Mouse (Mus musculus) liver (tissue): ENCODE results near the gene Castor2.

Source experiments
- DNase-seq: peaks from one replicate; pipeline ENCODE4 v3.0.0-alpha.2; 2020; ENCODE audit warnings: mixed read lengths

Gene Castor2

DNA sequence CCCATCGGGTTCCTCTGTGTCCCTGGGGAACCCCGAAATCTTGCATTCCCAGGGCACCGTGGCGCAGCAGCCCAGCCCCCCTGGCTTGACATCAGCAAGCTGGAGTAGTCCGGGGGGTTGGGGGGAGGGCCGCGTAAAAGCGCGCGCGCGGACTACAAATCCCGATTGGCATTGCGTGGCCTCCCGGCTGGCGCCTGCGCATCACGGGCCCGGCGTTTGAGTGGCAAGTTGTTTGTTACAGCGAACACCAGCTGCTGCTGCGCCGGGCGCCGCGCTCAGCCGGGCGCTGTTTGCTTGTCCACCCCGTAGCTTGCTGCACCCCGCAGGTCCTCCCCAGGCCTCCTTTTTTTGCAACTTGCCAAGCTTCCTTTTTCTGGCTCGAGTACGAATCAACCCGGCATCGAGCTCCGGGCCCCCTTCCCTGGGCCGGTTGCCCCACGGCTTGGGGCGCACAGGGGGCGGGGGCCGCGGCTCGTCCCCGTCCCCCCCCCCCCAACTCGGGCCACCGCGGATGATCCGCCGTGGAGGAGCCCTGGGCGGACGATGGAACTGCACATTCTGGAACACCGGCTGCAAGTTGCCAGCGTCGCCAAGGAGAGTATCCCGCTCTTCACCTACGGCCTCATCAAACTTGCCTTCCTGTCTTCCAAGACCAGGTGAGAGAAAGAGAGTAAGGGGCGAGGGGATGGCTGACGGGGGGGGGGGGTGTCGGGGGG, at the start of gene Castor2:
Gene Castor2, plus strand, starts transcription at position 216 of the 716 bp plus-strand sequence.
- DNase-seq, result peak; percentile 86

DNA sequence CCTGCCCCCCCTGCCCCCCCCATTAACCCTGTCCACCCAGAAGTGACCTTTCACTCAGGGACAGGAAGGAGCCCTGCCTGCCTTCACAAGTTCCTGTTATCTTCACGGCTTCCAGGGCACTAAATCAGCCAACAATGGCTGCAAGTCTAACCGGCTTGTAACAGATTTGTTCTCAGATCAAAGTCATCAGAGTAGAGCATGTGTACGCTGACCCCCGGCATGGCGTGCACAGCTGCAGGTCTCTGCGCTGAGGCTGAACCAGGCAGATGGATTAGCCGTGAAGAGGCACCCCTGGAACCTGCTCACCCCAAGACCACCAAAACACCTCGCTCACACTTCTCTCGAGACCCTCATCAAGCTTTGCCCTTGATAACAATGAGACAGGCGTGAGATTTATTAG, 48.8 kb upstream of the Castor2 start:
- DNase-seq, result no peak

DNA sequence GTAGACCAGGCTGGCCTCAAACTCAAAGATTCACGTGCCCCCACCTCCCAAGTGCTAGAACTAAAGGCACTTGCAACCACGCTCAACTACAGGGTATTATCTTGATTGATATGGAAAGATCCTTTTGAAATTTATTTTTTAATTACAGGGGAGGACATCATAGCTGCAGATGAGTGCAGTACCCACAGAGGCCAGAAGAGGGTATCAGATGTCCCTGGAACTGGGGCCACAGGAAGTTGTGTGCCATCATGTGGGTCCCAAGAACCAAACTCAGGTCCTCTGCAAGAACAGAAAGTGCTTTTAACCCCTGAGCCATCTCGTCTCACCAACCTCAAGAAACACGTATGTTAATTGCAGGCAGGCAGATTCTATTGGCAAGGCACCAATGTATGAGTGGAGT, 46.9 kb upstream of the Castor2 start:
- DNase-seq, result no peak

DNA sequence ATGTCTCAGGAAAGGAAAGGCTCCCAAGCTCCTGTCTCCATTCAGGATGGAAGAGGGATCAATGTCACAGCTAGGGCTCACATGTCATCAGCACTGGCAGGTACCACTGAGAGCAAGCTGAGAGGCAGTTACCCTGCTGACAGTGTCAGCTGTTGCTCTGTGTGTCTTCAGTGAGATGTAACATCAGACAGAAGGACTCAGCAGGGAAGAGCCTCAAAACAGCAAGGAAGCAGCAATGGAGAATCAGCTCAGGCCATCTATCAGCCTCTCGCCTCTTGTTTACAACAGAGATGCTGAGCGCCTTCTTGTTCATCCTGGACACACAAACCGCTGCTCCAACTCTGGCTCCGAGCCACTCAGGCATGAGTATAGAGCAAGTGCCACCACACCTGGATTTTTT, 45.0 kb upstream of the Castor2 start:
- DNase-seq, result no peak

DNA sequence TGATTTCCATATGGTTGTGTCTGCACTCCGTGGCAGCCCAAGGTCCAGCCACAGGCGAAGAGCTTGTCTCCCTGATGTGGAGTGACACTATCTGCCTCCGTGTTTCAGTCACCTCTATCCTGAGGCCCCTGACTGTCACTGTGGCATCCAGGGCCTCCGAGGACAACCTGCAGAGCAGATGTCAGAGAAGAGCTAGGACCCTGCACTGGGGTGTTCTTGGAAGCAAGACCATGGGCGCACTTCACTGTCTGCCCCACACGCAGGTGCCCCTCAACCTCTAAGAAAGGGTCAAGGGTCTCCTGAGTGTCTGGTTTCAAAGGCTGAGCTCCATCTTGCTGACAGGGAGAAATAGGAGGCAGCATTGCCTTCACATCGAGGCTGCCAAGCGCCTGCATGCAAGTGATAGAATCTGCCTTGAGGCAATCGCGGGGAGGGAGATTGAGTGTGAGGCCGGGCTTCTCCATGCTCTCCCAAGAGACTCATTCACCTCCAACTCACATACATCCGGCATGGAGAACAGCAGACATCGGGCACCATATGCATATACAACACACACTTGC, 40.6 kb upstream of the Castor2 start:
- no peak for DNase-seq

DNA sequence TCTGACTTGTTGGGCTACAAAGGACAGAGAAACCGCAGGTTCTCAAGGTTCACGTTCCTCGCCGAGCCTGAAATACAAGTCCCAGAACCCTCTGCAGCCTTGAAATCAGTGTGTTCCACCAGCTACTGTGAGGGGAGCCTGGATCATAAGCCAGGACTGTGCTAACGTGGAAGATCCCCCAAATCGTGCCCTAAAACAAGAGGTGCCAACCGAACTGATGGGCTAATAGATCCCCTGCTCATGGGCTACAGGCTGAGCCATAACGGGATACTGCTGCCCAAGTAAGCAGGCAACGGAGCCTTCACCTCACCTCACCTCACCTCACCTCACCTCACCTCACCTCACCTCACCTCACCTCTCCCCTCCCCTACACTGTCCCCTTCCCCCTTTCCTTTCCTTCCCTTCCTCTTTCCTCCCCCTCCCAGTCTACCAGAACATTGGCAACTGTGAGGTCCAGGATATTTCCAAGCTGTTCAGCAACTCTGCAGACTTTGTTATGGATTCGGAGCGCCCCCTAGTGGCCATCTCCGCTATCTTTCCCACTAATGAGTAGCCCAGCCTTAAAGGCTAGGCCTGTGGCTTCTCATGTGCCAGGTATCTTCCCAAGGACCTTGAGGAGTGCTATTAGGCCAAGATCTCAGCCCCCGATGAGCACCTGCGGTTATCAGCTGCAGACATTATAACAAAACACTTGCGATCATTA, 36.0 kb upstream of the Castor2 start:
- DNase-seq, result peak; percentile 76

DNA sequence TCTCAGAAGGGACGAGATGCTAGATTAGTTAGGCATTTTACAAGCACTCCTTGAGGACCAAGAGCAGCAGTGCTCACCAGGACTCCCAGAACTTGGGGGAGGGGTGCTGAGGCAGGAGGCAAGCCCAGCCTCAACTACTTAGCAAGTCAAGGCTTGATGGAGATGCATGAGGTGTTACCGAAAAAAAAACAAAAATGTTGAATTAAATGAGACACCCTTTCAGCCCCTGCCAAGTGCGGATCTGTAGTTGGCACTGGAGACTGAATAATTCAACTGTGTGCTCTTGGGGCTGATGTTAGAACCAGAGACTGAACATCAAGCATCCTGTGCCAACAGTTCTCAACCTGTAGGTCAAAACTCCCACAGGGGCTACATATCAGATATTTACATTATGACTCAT, 33.2 kb upstream of the Castor2 start:
- no peak for DNase-seq

DNA sequence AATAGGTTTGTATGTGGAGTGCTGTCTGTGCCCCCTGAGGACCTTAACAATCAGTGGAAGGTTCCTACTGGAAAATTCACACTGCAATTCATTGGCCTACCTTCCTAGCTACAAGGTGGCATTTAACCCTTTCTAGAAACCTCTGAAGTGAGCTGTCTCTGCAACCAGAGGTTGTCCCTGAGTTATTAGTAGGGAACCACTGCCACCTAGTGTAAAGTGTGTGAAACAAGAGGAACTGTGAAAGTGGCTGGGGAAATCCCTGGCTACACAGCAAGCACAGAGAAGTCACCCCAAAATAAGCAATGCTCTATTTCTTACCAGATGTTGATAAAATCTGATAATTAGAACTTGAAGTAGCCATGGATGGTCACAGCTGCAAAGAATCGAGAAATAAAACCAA, 31.6 kb upstream of the Castor2 start:
- no peak for DNase-seq

DNA sequence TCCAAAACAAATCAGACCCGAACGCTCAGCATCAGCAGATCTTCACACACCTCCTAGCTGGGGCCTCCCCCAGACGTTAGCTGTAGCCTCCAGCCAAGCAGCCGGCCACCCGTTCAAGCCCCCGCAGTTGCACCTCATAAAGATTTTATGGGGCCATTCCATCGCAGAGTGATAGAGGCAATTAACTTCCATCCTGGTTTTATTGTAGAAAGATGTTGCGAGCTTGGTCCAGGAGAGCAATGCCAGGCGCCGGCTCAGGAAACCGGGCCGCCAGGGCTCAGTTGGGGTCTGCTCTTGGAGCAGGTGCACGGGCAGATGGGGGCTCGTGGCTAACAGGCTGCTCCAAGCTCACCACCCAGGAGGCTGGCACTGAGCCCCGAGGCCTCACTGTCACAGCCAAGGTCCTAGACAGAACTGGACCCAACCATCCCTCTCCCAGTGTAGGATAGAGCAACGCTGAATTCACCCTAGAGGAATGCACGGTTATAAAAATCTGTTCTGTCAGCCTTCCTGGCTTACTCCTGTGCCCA, 25.9 kb upstream of the Castor2 start:
- no peak for DNase-seq

DNA sequence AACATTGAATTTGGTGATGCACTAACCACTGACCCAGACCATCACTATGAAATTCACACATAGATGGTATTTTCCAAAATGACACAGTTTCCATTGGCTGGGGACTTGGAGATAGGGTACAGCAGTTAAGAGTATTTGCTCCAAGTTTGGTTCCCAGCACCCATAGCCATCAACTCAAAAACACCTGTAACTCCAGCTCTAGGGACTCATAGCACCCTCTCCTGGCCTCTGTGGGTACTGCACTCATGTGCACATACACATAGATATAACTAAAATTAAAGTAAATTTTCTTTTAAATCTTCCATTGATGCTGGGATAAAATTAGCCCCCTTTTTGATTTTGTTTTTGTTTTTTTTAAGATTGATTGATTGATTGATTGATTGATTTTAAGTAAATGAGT, 25.1 kb upstream of the Castor2 start:
- no peak for DNase-seq

DNA sequence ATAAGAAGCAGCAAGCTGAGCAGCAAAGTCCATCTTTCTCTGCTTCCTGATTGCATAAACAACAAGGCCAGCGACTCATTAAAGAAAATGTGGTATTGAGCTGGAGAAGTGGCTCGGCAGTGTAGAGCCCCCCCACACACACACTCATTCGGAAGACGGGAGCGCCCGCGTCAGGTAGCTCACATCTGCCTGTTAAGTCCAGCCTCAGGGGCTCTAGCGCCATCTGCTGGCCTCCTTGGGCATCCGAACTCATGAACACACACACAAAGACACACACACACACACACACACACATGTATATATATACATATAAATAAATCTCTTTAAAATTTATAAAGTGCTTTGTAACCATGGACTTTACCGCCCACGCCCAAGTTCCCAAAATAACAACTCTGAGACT, 23.3 kb upstream of the Castor2 start:
- DNase-seq, result no peak

DNA sequence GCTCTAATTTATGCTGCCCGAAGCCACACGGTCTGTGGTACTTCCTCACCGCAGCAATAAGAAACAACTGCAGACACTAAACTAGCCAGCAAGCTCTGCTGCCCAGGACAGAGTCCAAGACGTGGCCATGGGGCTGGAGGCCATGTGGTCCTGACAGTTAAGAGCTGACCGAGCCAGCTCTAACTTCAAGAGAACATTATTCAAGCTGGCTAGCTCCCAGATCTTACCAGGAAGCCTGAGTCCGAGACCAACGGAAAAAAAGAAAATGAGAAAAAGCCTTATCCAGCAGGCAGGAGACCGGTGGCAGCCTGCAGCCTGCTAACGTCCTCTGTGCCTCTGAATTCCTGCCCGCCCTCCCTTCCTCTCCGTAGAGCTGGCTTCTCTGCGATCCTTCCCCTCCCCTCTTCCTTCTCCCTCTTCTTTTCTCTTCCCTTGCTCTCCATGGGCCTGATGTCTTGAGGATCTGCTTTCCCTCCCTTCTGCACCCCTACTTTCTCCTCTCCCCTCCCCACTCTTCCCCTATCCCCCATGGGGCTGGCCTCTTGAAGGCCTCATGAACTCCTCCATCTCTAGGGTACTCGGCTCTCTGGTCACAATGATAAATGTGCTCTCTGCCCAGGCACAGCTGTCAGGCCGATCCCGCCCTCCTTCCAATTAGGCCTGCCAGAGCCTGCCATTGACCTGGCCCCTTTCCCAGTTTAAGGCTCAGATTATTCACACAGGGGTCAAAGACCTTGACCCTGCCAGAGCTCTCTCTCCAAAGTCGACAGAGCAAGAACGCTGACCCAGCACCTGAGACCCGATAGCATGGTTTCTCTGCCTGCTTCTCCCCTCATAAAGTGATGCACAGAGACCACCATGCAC, 18.6 kb upstream of the Castor2 start:
- no peak for DNase-seq

DNA sequence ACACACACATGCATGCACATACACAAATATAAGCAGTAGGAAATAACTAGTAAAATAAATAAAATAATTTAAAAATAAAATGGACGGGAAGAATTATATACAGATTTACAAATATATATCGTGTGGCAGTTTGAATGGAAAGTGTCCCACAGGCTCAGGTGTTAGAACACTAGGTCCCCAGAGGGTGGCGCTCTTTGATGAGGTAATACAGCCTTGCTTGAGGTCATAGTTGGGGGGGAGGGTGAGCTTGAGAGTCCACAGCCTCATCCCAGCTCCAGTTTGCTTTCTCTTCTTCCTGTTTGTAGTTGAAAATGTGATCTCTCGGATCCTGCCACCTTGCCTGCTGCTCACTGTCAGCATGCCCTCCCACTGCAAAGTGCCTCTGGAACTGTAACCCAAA, 14.3 kb upstream of the Castor2 start:
- DNase-seq, result no peak

DNA sequence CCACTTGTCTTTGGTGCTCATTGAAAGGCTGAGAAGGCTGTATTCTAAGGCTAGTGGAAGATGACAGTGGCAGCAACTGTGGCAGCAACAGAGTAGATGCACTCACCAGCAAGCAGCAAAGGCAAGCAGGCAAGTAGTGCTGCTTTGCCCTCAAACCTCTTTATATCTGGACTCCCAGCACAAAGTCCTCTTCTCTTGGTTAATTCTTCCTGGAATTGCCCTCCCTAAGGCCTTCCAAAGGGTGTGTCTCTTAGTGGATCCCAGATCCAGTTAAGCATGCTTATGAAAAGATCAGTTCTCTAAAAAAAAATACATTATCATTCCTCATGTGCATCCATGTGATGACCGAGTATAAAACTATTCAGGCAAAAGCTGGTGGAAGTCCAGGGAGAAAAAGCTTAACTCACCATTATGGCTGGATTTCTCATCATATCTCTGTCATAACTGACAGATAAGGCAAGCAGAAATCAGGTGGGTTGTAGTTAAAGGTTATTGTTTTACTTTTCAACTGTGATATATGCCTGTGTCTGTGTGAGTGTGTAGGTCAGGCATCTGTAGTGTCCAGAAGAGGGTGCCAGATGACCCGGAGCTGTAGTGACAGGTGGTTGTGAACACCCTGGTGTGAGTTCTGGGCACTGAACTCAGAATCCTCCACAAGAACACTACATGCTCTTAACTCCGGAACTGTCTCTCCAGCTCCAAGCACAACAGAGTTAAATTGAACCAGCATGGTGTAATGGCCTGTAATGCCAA, 13.4 kb upstream of the Castor2 start:
- DNase-seq, result no peak

DNA sequence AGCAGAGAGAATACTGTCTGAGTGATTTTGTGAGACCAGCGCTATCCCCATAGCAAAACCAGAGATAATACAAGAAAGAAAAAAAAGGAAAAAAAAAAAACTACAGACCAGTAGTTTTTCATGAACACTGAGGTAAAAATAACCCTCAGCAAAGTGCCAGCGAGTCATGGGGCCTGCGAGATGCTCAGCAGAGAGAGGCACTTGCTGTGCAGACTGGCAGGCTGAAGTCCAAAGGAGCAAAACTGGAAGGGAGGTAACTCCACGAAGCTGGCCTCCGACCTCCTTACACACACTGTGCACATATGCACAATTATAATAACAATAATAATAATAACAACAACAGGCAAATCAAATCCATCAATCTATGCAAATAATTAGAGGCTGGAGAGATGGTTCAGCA, 12.3 kb upstream of the Castor2 start:
- DNase-seq, result no peak

DNA sequence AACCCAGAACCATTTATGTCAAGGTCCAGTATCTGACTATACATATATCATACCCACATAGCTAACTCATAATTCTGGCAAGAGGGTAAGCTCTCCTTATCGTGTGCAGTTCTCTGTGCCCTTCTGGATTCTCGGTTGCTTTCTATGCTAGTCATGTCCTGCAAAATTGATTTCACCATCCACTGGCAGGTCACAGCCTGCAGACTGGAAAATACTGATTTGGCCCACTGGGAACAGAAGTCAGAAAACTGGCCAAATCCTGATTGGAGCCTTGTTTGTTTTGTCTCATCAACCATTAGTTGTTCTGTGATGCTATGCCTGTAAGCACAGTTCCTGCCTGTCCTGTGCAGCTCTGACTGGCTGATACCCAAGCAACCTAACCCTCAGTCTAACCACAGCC, 3.7 kb upstream of the Castor2 start:
- no peak for DNase-seq

DNA sequence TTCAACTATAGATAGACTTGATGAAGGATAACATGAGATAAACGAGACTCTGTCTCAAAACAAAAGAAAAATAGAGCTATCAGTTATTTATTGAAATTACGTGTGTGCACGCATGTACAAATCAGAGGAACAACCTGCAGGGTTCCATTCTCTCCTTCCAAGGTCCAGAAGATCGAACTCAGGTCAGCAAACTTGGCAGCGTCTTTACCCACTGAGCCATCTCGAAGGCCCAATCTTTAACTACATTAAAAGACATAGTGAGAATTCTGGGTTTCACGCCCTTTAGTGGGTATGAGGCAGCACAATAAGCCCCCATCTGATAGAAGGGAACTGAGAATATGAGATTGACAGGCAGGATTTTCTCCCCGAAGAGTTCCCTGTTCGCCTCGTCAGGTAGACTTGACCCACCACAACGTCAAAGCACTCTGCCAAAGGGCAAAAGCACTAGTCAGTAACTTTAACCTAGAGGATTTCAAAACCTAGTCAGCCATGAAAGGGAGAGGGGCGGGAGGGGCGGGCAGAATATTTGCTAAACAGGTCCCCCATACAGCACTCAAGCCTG, 1.1 kb upstream of the Castor2 start:
- no peak for DNase-seq

DNA sequence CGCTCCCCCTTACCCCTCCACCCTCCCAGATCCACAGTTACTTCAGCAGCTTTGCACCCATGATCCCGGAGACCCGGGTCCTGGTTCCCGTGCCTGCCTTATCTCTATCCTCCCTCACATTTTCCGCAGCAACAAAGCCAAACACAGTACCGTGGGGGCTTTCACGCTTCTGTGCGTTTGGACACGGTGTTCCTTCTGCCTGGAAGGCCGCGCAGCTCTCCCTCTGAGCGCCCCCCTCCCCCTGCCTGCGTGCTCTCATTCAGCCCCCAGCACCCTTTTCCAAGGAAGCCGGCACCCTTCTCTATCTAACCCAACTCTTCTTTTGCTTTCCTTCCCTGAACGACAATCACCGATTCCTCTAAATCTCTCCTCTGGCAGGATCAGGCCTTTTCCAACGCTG, 535 bp upstream of the Castor2 start:
- DNase-seq, result no peak

DNA sequence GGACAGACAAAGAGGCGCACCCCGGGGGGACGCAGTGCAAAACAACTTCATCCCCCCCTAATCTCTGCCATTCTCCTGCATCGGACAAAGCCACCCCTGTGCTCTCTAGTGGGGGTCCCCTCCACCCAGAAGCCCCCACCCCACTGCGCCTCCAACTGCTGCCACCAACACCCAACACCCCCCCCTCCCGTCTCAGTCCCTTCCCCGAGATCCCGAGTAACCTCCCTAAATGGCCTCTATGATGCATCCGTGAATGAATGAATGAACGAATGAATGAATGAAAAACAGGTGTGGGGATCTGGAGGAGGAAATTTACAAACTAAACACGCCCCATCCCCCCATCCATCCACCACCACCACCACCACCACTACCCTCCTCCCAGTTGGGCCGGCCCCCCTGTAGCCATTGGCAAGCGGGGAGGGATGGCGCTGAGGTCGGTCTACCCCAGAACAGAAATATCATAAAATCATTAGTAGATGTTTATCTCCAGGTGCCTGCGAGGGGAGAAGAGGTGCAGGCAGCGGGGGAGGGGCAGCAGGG, 791 bp downstream of the Castor2 start:
- no peak for DNase-seq

DNA sequence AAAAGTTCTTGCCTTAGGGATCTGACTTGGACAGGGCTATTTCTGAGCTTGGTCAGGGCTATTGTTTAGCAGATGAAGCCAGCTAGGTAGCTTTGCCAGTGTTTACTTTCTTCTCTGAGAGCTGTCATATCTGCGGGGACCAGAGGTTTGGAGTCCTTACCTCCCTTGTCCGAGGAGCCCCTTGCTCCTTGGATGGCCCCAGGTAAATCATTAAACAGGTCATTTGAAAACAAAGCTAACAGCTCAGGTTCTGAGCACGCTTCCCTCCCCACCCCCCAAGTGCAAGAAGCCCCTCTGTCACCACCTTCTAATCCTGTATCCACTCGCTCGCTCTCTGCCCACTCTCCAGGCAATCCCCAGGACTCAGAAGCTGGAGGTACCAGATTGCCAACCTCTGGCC, 1.8 kb downstream of the Castor2 start:
- DNase-seq, result no peak

DNA sequence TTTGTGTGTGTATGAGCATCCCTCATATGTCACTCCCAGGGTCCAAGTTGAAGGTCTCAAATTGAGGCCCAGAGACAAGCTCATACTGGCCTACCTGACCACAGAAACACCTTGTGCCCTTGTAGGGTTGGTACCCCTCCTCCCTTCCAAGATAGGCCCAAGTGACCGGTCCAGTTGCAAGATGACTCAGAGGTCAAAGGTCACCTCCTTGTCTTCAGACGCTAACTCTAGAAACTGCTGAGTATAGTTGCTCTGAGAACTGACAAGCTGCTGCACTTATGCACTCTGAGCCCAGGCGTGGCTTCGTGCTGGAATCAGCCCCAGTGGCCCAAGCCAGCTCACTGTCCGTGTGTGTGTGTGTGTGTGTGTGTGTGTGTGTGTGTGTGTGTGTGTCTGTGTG, 2.4 kb downstream of the Castor2 start:
- no peak for DNase-seq

DNA sequence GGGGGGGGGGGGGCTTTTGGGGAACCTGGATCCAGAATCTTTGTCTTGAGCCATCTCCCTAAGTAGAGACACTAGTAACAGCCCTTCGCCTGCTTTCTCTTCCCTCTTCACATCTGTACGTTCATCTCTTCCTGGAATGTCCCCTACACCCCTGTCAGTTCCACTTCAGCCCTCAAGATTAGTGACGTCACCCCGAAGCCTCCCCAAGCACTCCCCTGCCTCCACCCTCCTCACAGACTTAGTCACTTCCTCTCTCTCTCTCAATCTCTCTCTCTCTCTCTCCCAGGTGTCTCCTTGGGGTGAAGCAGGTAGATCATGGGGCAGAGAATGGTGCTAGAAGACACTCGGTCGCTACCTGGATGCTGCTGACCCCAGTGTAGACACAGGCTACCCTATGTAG, 3.2 kb downstream of the Castor2 start:
- DNase-seq, result no peak
